Mouse (Mus musculus): Measurements from ENCODE around the gene Gm21477. TPM values are rescaled to one million over a fixed set of nuclear protein-coding genes. Genes with fewer than 3 reads are reported as not detected.
"Not testable (repeated sequence)": the region's sequence is repeated elsewhere in the genome, so short reads cannot be mapped to it uniquely, and the experiment has no call there.

Gm21477 gene
- polyA plus RNA-seq (2016; fragmentation: Nextera tagmentation; extraction: Ambion mirVana): not detected in 2 replicates

DNA sequence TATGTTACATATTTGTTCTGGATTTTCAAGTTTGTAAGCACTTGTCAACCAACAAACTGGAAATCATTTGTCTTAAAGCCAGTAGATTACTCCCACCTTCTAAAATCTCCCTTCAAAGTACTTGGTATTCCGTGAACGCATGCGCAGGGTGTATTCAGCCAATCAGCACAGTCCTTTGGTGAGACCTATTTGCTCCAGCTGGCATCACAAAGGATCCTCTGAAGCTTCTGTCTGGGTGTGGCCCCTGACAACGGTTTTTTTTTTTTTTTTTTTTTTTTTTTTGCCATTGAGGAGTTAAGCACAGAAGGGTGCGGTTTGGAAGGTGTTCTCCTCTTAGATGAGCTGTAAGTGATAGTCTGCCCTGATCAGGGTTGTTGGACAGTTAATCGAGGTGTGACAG lies at the start of gene Gm21477:
TSS of gene Gm21477 (plus strand) at position 301 of the 400 bp plus-strand sequence.
- H3K9me3 ChIP-seq; H3K4me3 ChIP-seq; H3K27ac ChIP-seq (replicated peaks); DNase-seq (ENCODE audit: low spot score); H3K36me3 ChIP-seq (replicated peaks); H3K27me3 ChIP-seq (replicated peaks; ENCODE audit: low read depth, poor library complexity, severe bottlenecking); H3K4me1 ChIP-seq: not testable (repeated sequence)
- no CpG with 5 or more reads among the region's 6 CpGs for WGBS
